Mouse (Mus musculus) intestine, embryonic 15.5 days (tissue): ENCODE measurements at regions not wholly inside any gene's neighbourhood (a gene's known extent, or its start where the extent isn't known, plus 50 kb on each side); places are given as distances from the start of the nearest gene placed in this dataset.

ENCODE experiments used
- ATAC-seq: fragments of 200-750 bp; cut with Nextera tagmentation; 2 replicates; pipeline ENCODE4 v1.8.0; 2017; ENCODE audit warnings: moderate TSS enrichment, moderate library complexity
- H3K27ac ChIP-seq: fragments of 300-500 bp; sonication (generic); 2 replicates; pipeline ENCODE4 v1.5.1; 2015; ENCODE audit warnings: mild to moderate bottlenecking, inconsistent platforms
- H3K27me3 ChIP-seq: fragments of 300-500 bp; sonication (generic); replicated peaks from 2 replicates; pipeline ENCODE4 v1.6.1; 2015; ENCODE audit warnings: inconsistent platforms
- H3K36me3 ChIP-seq: fragments of 300-500 bp; sonication (generic); 2 replicates; pipeline ENCODE4 v1.6.1; 2015; ENCODE audit warnings: inconsistent platforms
- H3K4me1 ChIP-seq: fragments of 300-500 bp; sonication (generic); replicated peaks from 2 replicates; pipeline ENCODE4 v1.6.1; 2015; ENCODE audit warnings: inconsistent platforms
- H3K4me2 ChIP-seq: fragments of 300-500 bp; sonication (generic); replicated peaks from 2 replicates; pipeline ENCODE4 v1.6.1; 2015; ENCODE audit warnings: mild to moderate bottlenecking, inconsistent platforms
- H3K4me3 ChIP-seq: fragments of 300-500 bp; sonication (generic); replicated peaks from 2 replicates; pipeline ENCODE4 v1.5.1; 2015; ENCODE audit warnings: inconsistent platforms
- H3K9ac ChIP-seq: fragments of 300-500 bp; sonication (generic); 2 replicates; pipeline ENCODE4 v1.6.1; 2015; ENCODE audit warnings: inconsistent platforms
- H3K9me3 ChIP-seq: fragments of 300-500 bp; sonication (generic); 2 replicates; pipeline ENCODE4 v1.6.1; 2016; ENCODE audit warnings: inconsistent platforms
- WGBS: fragments of 180-500 bp; shearing (Covaris S2); methylation state at CpG from one replicate; pipeline ENCODE4 v1.1.7; 2015; 5-methylcytosine and 5-hydroxymethylcytosine counted together

DNA sequence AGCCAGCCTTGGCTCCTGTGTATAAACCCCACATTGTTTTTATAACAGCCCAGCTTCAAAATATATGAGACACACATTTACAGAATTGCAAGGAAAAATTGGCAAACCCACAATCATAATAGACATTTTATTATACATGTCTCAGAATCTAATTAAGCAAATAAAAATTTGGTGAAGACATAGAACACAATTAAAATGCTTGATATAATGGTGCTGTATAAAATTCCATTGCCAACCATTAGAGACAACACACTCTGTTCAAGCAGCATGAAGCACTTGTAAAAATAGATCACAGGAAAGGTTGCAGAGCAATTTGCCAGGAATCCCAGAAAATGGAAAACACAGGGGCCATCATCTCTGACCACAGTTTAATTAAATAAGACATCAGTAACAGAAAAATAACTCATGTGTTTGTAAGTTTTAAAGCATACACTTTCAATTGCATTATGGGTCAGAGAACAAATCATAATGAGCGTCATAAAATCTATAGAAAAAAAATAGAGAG is 229.2 kb downstream of the Pdcd6ip start:
- H3K27me3 ChIP-seq: no peaks in the 10 kb centered on the region
- H3K4me1 ChIP-seq: no peaks in the 10 kb centered on the region
- 85% methylated on average over 1 of the region's 1 CpGs for WGBS
- H3K4me3 ChIP-seq: no peak overlapping the region
- no peak overlapping the region for H3K27ac ChIP-seq
- H3K36me3 ChIP-seq: no peaks in the 10 kb centered on the region
- H3K4me2 ChIP-seq: no peak overlapping the region
- no peak for ATAC-seq
- H3K9me3 ChIP-seq: no peaks in the 10 kb centered on the region
- no peak overlapping the region for H3K9ac ChIP-seq

DNA sequence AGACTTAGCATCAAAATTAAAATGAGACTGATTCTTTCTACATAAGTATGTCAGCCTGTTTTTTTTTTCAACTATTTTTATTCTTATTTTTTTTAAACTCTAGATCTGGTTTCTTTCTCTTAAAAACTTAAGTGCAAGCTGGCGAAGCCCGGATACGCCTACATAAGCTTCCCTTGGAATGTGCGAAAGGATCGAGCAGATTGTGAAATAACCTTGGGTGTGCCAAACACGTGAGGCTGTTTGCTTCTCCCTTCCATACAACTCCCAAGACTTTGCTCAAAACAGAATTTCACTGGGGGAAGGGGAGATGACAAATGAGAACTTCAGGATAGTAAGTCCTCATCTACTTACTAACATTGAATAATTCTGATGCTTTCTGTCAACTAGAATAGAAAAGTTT is 236.3 kb downstream of the Pdcd6ip start:
- H3K4me1 ChIP-seq: no peaks in the 10 kb centered on the region
- 89% methylated on average over 6 of the region's 6 CpGs for WGBS
- ATAC-seq: no peak
- H3K36me3 ChIP-seq: no peaks in the 10 kb centered on the region
- no peak overlapping the region for H3K4me2 ChIP-seq
- no peaks in the 10 kb centered on the region for H3K9me3 ChIP-seq
- H3K27me3 ChIP-seq: no peaks in the 10 kb centered on the region
- no peak overlapping the region for H3K27ac ChIP-seq
- H3K9ac ChIP-seq: no peak overlapping the region
- no peak overlapping the region for H3K4me3 ChIP-seq

DNA sequence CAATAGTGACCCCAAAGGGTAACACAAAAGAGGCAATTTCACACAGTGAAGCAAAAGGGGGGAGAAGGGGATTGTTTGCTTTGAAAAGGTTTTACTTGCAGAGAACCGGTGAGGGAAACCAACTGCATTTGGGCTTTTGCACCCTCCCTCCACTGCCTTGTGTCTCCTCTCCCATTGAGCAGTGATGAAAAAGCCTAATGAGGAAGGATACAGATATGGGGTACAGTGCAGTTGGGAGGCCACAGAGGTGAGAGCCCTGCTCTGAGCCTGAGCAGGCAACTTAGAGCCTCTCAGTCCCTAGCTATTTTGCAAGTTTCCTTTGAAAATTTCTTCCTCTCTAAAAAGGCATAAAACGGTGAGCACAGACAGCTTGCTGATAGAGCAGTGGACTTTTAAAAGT is 245.2 kb downstream of the Pdcd6ip start:
- no peaks in the 10 kb centered on the region for H3K4me1 ChIP-seq
- H3K9ac ChIP-seq: no peak overlapping the region
- H3K36me3 ChIP-seq: no peaks in the 10 kb centered on the region
- H3K4me3 ChIP-seq: no peak overlapping the region
- no peaks in the 10 kb centered on the region for H3K9me3 ChIP-seq
- H3K27me3 ChIP-seq: no peaks in the 10 kb centered on the region
- ATAC-seq: no peak
- no peak overlapping the region for H3K4me2 ChIP-seq
- no peak overlapping the region for H3K27ac ChIP-seq
- 41% methylated on average over 2 of the region's 2 CpGs for WGBS

DNA sequence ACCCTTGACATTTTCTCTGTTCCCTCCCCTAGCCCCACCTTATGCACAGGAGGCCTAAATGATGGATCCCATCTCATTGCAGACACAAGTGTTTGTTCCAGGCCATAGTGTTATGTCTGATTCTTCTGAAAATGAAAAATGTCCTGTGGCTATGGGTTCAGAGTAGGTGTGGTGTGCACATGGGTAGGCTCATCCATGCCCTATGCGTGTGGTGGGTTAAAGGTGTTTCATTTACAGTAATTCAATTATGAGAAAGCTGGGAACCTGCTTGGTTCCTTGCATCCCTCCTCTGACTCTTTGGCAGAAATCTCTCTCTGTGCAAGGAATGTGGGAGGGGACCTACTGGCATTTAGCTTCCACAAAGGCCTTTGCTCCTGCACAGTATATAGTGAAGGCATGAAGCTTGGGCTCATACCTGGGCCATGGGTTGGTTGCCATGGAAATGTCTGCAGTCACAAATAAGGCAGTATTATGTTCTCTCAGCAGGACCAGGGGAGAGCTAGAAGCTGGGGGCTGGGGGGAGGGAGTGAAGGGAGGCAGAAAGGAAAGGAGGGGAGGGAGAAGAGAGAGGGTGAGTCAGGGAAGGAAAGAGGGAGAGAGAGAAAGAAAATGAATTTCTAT is 245.7 kb downstream of the Pdcd6ip start:
- Histone ChIP-seq H3K4me3 (no peak overlapping the region), H3K4me1 (no peaks in the 10 kb centered on the region), H3K9me3 (no peaks in the 10 kb centered on the region), H3K4me2 (no peak overlapping the region), H3K27me3 (no peaks in the 10 kb centered on the region), H3K27ac (no peak overlapping the region), H3K36me3 (no peaks in the 10 kb centered on the region), H3K9ac (no peak overlapping the region)
- no peak for ATAC-seq
- WGBS: 95% methylated on average over 1 of the region's 1 CpGs

DNA sequence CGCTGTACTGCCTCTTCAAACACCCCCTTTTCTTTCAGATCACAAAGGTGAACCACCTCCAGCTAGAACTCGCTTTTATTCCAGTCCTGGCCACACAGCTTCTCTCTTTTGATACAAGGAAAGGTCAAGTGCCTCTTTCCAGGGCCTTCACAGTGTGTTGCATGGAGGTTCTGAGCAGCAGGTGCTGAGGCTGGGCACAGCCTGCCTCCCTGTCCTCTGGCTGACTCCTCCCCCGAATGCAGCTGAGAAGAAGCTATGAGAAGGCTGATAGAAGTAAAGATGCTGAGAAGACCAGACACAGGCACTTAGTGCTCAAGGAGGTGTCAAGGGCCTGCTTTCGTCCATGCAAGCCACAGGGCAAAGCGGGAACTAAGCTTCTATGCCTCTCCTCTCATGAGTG is 248.2 kb downstream of the Pdcd6ip start:
- H3K4me3 ChIP-seq: no peak overlapping the region
- no peaks in the 10 kb centered on the region for H3K9me3 ChIP-seq
- H3K4me2 ChIP-seq: no peak overlapping the region
- no peaks in the 10 kb centered on the region for H3K27me3 ChIP-seq
- ATAC-seq: no peak
- no peak overlapping the region for H3K27ac ChIP-seq
- WGBS: 81% methylated on average over 5 of the region's 5 CpGs
- no peak overlapping the region for H3K9ac ChIP-seq
- H3K36me3 ChIP-seq: no peaks in the 10 kb centered on the region
- H3K4me1 ChIP-seq: no peaks in the 10 kb centered on the region

DNA sequence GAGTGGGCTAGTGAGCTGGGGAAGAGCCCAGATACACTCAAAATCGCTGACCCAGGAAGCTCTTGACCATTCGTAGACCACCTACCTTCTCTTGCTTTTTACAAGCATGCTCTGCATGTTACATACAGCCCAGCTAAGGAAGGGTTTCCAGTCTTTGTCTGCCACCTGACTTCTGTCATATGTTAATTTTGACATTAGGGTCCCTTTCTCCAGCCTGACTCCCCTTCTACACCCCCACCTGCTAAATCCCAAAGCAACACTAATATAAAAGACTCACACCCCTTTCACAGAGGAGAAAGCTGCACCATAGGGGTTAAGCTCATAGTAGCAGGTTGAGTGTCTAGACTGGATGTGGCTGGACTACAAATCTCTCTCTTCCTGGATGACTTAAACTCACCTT is 248.8 kb downstream of the Pdcd6ip start:
- H3K4me2 ChIP-seq: no peak overlapping the region
- H3K9me3 ChIP-seq: no peaks in the 10 kb centered on the region
- H3K4me1 ChIP-seq: no peaks in the 10 kb centered on the region
- H3K4me3 ChIP-seq: no peak overlapping the region
- no peaks in the 10 kb centered on the region for H3K36me3 ChIP-seq
- H3K9ac ChIP-seq: no peak overlapping the region
- no peak for ATAC-seq
- H3K27ac ChIP-seq: no peak overlapping the region
- 41% methylated on average over 2 of the region's 2 CpGs for WGBS
- no peaks in the 10 kb centered on the region for H3K27me3 ChIP-seq

DNA sequence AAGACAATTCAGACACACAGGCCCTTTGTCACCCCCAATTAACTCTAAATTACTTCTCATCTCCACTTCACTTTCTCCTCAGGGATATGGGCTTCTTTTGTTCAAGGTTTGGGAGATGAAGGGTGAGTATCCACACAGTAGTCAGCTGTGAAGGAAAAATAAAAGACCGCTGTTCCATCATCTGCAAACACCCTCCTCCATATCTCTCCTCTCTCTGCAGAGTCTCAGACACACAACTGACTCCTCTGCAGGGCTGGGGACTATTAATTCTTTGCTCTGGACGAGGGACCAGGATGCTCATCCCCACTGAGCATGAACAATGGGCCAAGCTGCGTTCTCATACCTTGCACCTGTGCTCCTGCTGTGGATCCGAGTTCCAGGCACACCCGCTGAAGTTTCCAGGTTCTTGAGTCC is 249.3 kb downstream of the Pdcd6ip start:
- no peak overlapping the region for H3K4me3 ChIP-seq
- H3K36me3 ChIP-seq: no peaks in the 10 kb centered on the region
- no peak overlapping the region for H3K27ac ChIP-seq
- H3K4me2 ChIP-seq: no peak overlapping the region
- no peak overlapping the region for H3K9ac ChIP-seq
- no peak for ATAC-seq
- no peaks in the 10 kb centered on the region for H3K9me3 ChIP-seq
- no peaks in the 10 kb centered on the region for H3K27me3 ChIP-seq
- 39% methylated on average over 5 of the region's 5 CpGs for WGBS
- no peaks in the 10 kb centered on the region for H3K4me1 ChIP-seq

DNA sequence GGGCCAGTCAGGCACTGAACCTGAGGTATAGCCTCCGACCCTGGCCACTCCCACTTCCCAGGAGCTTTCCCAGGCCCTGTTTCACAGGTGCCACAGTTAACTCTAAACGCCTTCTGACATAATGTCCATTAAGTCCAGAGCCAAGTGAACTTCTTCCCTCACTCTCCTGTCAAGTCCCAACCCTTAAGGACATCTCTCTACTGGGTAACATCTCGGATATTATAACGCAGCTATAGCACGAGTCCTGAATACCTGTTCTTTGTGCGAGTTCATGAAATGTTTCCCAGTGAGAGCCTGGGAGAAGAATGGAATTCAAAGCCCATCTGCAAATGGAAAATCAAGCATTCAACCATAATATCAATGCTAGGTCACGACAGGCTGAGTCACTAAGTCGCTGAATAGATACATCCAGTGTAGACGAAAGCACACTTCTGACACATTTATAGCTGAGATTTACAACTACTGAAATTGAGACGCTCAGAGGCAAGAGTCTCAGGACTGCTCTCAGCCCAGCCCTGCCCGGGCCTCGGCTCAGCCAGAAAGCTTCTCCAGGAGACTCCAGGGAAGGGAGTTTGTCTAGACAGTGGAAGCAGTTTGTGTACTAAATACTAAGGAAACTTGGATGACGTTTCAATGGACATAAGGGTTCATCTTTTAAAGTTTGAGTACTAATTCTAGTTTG is 250.7 kb downstream of the Pdcd6ip start:
- H3K4me3 ChIP-seq: no peak overlapping the region
- H3K36me3 ChIP-seq: no peaks in the 10 kb centered on the region
- no peak overlapping the region for H3K27ac ChIP-seq
- no peaks in the 10 kb centered on the region for H3K9me3 ChIP-seq
- H3K4me2 ChIP-seq: no peak overlapping the region
- ATAC-seq: no peak
- WGBS: 58% methylated on average over 13 of the region's 13 CpGs
- H3K4me1 ChIP-seq: no peaks in the 10 kb centered on the region
- H3K27me3 ChIP-seq: no peaks in the 10 kb centered on the region
- no peak overlapping the region for H3K9ac ChIP-seq

DNA sequence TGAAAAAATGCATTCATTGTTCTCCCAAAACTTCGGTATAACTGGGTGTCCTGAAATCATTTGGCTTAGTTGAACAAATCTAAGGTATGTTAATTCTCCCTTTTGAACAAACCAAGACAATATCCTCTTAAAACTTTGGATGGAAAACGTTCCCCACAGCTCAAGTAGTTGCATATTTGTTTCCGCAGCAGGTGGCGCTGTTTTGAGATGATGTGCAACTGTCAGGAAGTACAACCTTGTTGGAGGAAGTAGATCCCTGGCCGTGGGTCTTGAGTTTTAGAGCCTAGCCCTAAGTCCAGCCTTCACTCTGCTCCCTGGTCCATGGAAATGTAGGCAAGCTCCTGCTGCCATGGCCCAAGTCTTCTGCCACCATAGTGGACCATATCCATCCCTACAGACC is 252.5 kb downstream of the Pdcd6ip start:
- ATAC-seq: no peak
- no peak overlapping the region for H3K27ac ChIP-seq
- H3K36me3 ChIP-seq: no peaks in the 10 kb centered on the region
- no peaks in the 10 kb centered on the region for H3K4me1 ChIP-seq
- H3K27me3 ChIP-seq: no peaks in the 10 kb centered on the region
- no peak overlapping the region for H3K9ac ChIP-seq
- no peak overlapping the region for H3K4me2 ChIP-seq
- no peaks in the 10 kb centered on the region for H3K9me3 ChIP-seq
- no peak overlapping the region for H3K4me3 ChIP-seq
- WGBS: 83% methylated on average over 5 of the region's 5 CpGs

DNA sequence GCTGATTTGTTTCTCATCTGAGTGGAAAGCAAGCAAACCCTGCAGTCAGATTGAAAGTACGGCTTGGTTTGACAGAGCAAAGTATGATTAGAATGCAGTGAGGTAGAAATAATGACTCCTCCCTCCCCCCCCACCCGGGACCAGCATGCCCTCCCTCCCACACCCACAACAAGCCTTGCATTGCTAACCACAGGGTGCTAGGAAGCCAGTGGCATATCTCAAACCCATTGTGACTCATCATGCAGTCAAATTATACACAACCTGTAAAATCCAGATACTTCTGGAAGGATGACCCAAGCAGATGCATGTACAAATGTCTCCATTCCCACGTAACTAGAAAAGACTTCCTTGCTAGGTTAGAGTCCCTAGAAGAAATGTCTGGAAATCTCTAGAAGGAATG is 254.8 kb downstream of the Pdcd6ip start:
- Histone ChIP-seq H3K4me2 (no peak overlapping the region), H3K9me3 (no peaks in the 10 kb centered on the region), H3K36me3 (no peaks in the 10 kb centered on the region), H3K27me3 (no peaks in the 10 kb centered on the region), H3K9ac (no peak overlapping the region), H3K27ac (no peak overlapping the region), H3K4me3 (no peak overlapping the region), H3K4me1 (no peaks in the 10 kb centered on the region)
- 78% methylated on average over 3 of the region's 3 CpGs for WGBS
- no peak for ATAC-seq

DNA sequence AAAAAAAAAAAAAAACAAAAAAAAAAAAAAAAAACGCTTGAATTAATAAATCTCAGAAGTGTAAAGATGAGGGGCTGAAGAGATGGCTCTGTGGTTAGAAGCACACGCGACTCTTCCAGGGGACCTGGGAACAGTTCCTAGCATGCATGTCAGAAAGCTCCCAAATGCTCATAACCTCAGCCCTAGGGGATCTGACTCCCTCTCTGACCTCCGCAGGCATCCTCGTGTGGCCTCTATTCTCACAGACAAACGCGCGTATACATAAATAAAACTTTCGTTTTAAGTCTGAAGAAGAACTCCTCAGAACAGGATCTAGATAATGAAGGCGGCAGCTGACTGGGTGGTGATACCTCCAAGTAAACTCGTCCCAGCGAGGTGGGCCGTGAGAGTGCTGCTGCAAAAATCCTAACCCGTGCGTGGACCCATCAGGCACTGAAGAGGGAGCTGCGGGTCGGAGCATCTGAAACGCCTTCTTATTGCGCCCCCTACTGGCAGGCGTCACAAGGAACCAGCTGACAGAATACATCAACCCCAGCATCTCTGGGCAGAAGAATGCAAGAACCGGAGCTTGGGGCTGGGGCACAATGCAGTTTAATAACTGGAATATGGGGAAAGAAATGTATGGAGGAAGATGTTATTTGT is 266.2 kb downstream of the Pdcd6ip start:
- no peak overlapping the region for H3K27ac ChIP-seq
- no peak overlapping the region for H3K9ac ChIP-seq
- H3K4me3 ChIP-seq: peak overlapping the region; percentile 34
- H3K9me3 ChIP-seq: no peaks in the 10 kb centered on the region
- H3K27me3 ChIP-seq: no peaks in the 10 kb centered on the region
- peak overlapping the region; percentile 55 for H3K4me2 ChIP-seq
- peak; percentile 82 for ATAC-seq
- H3K36me3 ChIP-seq: no peaks in the 10 kb centered on the region
- 7% methylated on average over 21 of the region's 21 CpGs for WGBS
- no peaks in the 10 kb centered on the region for H3K4me1 ChIP-seq

DNA sequence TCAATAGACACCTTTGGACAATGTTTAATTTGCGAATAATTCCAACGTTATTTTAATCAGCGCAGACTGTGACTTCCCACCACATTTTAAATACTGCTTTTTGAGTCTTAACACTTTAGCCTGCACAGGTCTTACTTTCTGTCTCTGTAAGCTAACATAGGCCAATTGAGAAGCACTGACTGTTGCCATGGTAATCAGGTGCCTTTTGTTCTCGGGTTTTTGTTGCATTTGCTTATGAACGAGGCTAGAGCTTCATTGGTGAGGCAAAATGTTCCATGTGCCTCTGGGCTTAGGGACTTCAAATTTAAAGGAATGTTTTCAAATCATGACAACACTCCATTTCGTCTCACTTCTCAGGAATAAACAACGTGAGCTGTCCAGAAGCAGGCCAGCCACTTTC is 269.7 kb downstream of the Pdcd6ip start:
- no peak overlapping the region for H3K9ac ChIP-seq
- no peak overlapping the region for H3K4me3 ChIP-seq
- H3K4me2 ChIP-seq: no peak overlapping the region
- WGBS: 68% methylated on average over 7 of the region's 7 CpGs
- no peaks in the 10 kb centered on the region for H3K4me1 ChIP-seq
- no peaks in the 10 kb centered on the region for H3K9me3 ChIP-seq
- no peak overlapping the region for H3K27ac ChIP-seq
- no peaks in the 10 kb centered on the region for H3K36me3 ChIP-seq
- ATAC-seq: no peak
- no peaks in the 10 kb centered on the region for H3K27me3 ChIP-seq

DNA sequence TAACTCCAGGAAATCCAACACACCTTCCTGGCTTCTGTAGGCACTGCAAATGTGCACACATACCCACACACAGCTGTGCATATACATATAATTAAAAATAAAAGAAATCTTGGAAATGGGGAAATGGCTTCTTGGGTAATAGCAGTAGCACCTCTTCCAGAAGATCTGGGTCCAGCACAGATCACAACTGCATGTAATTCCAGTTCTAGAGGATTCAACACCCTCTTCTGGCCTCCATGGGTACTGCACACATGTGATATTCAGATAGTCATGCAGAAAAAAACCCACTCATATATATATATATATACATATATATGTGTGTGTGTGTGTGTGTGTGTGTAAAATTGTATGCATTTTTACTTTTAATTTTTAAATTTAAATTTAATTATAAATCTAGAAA is 272.1 kb downstream of the Pdcd6ip start:
- H3K9me3 ChIP-seq: no peaks in the 10 kb centered on the region
- H3K4me2 ChIP-seq: no peak overlapping the region
- no peaks in the 10 kb centered on the region for H3K27me3 ChIP-seq
- no peak for ATAC-seq
- no peak overlapping the region for H3K4me3 ChIP-seq
- no peak overlapping the region for H3K27ac ChIP-seq
- no peaks in the 10 kb centered on the region for H3K36me3 ChIP-seq
- H3K9ac ChIP-seq: no peak overlapping the region
- no peaks in the 10 kb centered on the region for H3K4me1 ChIP-seq
